Mouse (Mus musculus) bone marrow macrophage, adult 2 months (primary cell): ENCODE data around the gene Mip.

ENCODE experiments used
- CTCF ChIP-seq: IDR thresholded peaks from 2 replicates; pipeline ENCODE4 v1.5.1; 2012; ENCODE audit warnings: low read depth, mild to moderate bottlenecking, low read length, moderate library complexity
- POLR2A ChIP-seq: IDR thresholded peaks from 2 replicates; pipeline ENCODE4 v1.6.1; 2012; ENCODE audit warnings: mild to moderate bottlenecking, low read depth, low read length, borderline replicate concordance

GRCm38 (mm10) chr10:128188242-128188877 is 37.3 kb upstream of the Mip start:
- TF ChIP-seq CTCF (no peak), POLR2A (no peak)
